Mouse (Mus musculus): ENCODE data around the gene Rrp8. TPM values are rescaled to one million over a fixed set of nuclear protein-coding genes. Genes with fewer than 3 reads are reported as not detected.

The Rrp8 gene
- 6.5 and 7.0 TPM in 2 replicates for polyA plus RNA-seq (2012; rRNA removed)
- polyA plus RNA-seq (2014; fragmentation: Nextera tagmentation; extraction: Ambion mirVana): 9.2 and 13.6 TPM in 2 replicates

DNA sequence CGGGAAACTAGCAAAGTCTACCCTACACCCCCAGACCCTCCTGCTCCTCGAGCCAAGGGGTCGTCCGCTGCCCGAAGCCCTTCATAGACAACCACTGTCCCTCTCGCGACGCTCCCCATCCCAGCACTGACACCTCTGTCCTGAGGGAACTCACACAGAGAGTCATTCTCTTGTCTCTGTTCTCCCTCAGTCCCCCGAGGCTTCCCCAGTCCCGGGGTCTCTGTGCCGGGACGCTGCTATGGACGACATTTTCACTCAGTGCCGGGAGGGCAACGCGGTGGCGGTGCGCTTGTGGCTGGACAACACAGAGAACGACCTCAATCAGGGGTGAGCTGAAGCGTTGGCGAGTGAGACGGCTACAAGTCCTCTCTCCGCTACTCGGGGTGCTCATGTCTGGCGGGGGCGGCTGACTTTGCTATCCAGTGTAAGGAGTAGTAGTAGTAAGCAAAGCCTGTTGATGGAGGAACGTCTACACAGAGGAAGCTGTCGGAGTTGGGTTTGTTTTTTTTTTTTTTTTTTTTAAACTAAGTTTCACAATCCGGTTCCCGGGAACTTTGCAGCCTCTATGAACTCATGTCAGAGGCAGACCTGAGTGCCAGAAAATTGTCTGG, at the start of gene Rrp8:
Rrp8 (minus strand) TSS at position 475 of the 611 bp plus-strand sequence.
- Histone ChIP-seq H3K4me2 (ENCODE audit: low read depth) (peak within 1 kb of the TSS; percentile 81), H3K36me3 (replicated peaks; ENCODE audit: control insufficient read depth, insufficient read depth, low read depth) (peaks cover 40% of the 10 kb centered on the region), H3K27ac (peak within 1 kb of the TSS; percentile 61), H3K9ac (replicated peaks) (peak within 1 kb of the TSS; percentile 91), H3K4me1 (replicated peaks; ENCODE audit: control insufficient read depth in 2 of 2, insufficient read depth in 2 of 2, low read length in 1 of 2) (peaks cover 22 to 29% of the 10 kb centered on the region in 2 experiments), H3K9me3 (ENCODE audit: control insufficient read depth, low read length) (no peaks in the 10 kb centered on the region), H3K4me3 (ENCODE audit: insufficient read depth in 1 of 2, low read depth in 2 of 2, low read length in 2 of 2) (peak within 1 kb of the TSS; percentile 80 to 83), H3K27me3 (ENCODE audit: control insufficient read depth, insufficient read depth, low read length) (no peaks in the 10 kb centered on the region)
- TF ChIP-seq CTCF (IDR thresholded peaks at IDR 0.05; ENCODE audit: low read depth) (no peak), EP300 (IDR thresholded peaks at IDR 0.05; ENCODE audit: low read depth) (no peak)
- under 1% methylated on average over 30 of the region's 30 CpGs for WGBS (ENCODE audit: insufficient replicate concordance)
- peak; percentile 38 for ATAC-seq (ENCODE audit: insufficient read depth)
- DNase-seq (ENCODE audit: low read depth in 3 of 3, low spot score in 3 of 3): peak in 1 of 3 experiments; percentile 38

GRCm38 (mm10) chr7:105786506-105787284, 49.5 kb upstream of the Rrp8 start:
- no peak for DNase-seq (ENCODE audit: low read depth in 3 of 3, low spot score in 3 of 3)
- peak overlapping the region; percentile 37 to 38 for H3K4me3 ChIP-seq (ENCODE audit: insufficient read depth in 1 of 2, low read depth in 2 of 2, low read length in 2 of 2)

DNA sequence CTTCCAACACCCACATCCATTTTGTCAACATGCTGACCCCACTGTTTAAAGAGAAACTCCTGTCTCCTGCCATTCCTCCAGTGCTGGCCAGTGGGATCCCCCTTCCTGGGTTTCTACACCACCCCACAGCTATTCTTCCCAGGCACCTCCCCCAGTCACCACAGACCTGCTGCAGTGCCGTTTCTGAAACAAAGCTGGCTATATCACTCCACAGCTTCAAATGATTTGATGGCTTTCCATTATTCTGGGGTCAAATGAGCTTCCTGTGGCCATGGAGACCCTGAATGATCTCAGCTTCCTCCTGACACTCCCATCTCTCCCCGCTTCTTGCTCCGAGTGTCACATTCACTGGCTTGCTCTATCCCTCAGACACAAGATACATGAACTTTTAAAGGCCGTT, 47.4 kb upstream of the Rrp8 start:
- Histone ChIP-seq H3K36me3 (replicated peaks; ENCODE audit: control insufficient read depth, insufficient read depth, low read depth) (no peaks in the 10 kb centered on the region), H3K4me2 (ENCODE audit: low read depth) (no peak overlapping the region), H3K4me3 (ENCODE audit: insufficient read depth in 1 of 2, low read depth in 2 of 2, low read length in 2 of 2) (no peak overlapping the region), H3K9me3 (ENCODE audit: control insufficient read depth, low read length) (no peaks in the 10 kb centered on the region), H3K9ac (replicated peaks) (no peak overlapping the region), H3K27me3 (ENCODE audit: control insufficient read depth, insufficient read depth, low read length) (peaks cover 45% of the 10 kb centered on the region), H3K4me1 (replicated peaks; ENCODE audit: control insufficient read depth in 2 of 2, insufficient read depth in 2 of 2, low read length in 1 of 2) (no peaks in the 10 kb centered on the region), H3K27ac (no peak overlapping the region)
- no peak for ATAC-seq (ENCODE audit: insufficient read depth)
- DNase-seq (ENCODE audit: low read depth in 3 of 3, low spot score in 3 of 3): no peak
- no peak for TF ChIP-seq CTCF (IDR thresholded peaks at IDR 0.05; ENCODE audit: low read depth)
- 19% methylated on average over 4 of the region's 4 CpGs for whole genome bisulfite sequencing (ENCODE audit: insufficient replicate concordance)

More at GRCm38 (mm10) chr7:105786506-105787284, 49.5 kb upstream of the Rrp8 start:
- no peaks in the 10 kb centered on the region for H3K4me1 ChIP-seq (replicated peaks; ENCODE audit: control insufficient read depth in 2 of 2, insufficient read depth in 2 of 2, low read length in 1 of 2)
- peak overlapping the region; percentile 43 for H3K4me2 ChIP-seq (ENCODE audit: low read depth)
- H3K27ac ChIP-seq: no peak overlapping the region
- no peaks in the 10 kb centered on the region for H3K9me3 ChIP-seq (ENCODE audit: control insufficient read depth, low read length)
- 0 out of 2 replicates have a peak, but pooled peaks have one; percentile 22 for ATAC-seq (ENCODE audit: insufficient read depth)
- 19% methylated on average over 20 of the region's 20 CpGs for WGBS (ENCODE audit: insufficient replicate concordance)
- H3K36me3 ChIP-seq (replicated peaks; ENCODE audit: control insufficient read depth, insufficient read depth, low read depth): no peaks in the 10 kb centered on the region
- H3K9ac ChIP-seq (replicated peaks): no peak overlapping the region
- peaks cover 49% of the 10 kb centered on the region for H3K27me3 ChIP-seq (ENCODE audit: control insufficient read depth, insufficient read depth, low read length)
- TF ChIP-seq CTCF (IDR thresholded peaks at IDR 0.05; ENCODE audit: low read depth): no peak
- no peak for TF ChIP-seq EP300 (IDR thresholded peaks at IDR 0.05; ENCODE audit: low read depth)

DNA sequence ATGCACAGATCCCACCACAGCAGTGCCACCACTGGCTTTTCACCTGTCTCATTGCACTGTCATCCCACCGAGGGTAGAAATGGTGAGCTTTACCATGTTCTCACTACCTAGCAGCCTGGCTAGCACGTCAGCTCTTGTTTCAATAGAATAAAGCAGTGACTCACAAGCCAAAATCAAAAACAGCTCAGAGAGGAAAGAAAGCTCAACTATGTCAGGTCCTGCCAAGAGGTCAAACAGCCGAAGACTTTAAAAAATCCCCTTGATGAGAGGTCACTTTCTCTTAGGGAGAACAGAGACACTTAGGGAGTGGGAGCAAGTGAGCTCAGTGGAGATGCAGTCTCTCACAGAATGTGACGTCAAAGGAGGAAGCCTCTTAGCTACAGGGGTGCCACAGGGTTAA, 46.7 kb upstream of the Rrp8 start:
- Histone ChIP-seq H3K36me3 (replicated peaks; ENCODE audit: control insufficient read depth, insufficient read depth, low read depth) (no peaks in the 10 kb centered on the region), H3K9ac (replicated peaks) (no peak overlapping the region), H3K9me3 (ENCODE audit: control insufficient read depth, low read length) (no peaks in the 10 kb centered on the region), H3K27me3 (ENCODE audit: control insufficient read depth, insufficient read depth, low read length) (peaks cover 38% of the 10 kb centered on the region), H3K4me1 (replicated peaks; ENCODE audit: control insufficient read depth in 2 of 2, insufficient read depth in 2 of 2, low read length in 1 of 2) (no peaks in the 10 kb centered on the region), H3K27ac (no peak overlapping the region), H3K4me3 (ENCODE audit: insufficient read depth in 1 of 2, low read depth in 2 of 2, low read length in 2 of 2) (no peak overlapping the region), H3K4me2 (ENCODE audit: low read depth) (no peak overlapping the region)
- DNase-seq (ENCODE audit: low read depth in 3 of 3, low spot score in 3 of 3) (no peak), ATAC-seq (ENCODE audit: insufficient read depth) (no peak)
- TF ChIP-seq CTCF (IDR thresholded peaks at IDR 0.05; ENCODE audit: low read depth) (no peak), EP300 (IDR thresholded peaks at IDR 0.05; ENCODE audit: low read depth) (no peak)
- WGBS (ENCODE audit: insufficient replicate concordance): 32% methylated on average over 4 of the region's 4 CpGs
